Mouse (Mus musculus): ENCODE measurements around the gene Dzip1l. TPM values are rescaled to one million over a fixed set of nuclear protein-coding genes. Genes with fewer than 3 reads are reported as not detected.

Gene Dzip1l
- total RNA-seq, 2 experiments from 2014 or later = 21.5 to 25.0 TPM

DNA sequence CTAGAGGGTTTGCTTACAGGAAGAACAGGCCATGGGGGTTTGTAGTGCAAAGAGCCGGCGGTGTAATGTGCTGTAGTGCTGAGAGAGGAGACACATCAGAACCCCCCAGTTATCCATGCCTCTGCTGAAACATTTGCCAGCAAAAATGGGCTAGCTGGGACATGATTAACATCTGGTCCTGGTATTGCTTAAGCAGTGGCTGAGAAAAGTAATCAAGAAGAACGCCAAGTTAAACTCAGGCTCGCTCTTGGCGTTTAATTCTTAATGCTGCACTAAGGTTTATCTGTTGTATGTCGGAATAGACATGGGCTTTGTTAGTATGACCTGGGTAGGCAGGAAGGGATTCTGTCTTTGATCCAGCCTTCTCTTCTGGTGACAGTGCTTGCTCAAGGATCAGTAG is 16.8 kb downstream of the Dzip1l start:
- DNase-seq = no peak
- intact Hi-C loops (cut with DNase I) = no loop called here

GRCm38 (mm10) chr9:99660756-99661155 is 31.5 kb downstream of the Dzip1l start:
- no peak for DNase-seq
- intact Hi-C loops (cut with DNase I) = loop anchor here (5.0 kb wide), 1 partner anchor 73 kb away; no protein-coding TSS in a partner anchor

DNA sequence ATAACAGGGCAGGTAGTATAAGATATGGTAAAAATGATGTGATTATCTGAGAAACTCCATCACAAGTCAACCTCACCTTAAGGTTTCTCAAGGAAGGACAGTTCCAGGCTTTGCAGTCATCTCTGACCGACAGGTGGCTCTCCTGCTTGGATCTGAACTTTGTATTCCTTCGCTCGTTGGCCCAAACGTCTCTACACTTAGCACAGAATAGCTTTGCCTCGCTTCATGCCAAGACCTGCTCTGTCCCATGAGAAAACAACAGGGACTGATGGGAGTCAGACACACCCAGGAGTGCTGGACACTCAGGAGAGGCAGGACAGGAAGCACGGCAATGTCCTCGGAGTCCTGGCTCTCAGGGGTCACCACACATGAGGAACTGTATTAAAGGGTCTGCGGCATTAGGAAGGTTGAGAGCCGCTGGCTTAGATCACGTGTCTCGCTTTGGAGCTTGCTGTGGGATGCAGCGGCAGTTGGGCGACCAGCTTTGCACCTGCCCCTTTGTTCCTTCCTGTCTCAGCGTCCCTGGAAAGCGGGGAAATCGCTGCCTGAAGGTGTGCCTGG is 32.4 kb downstream of the Dzip1l start:
- intact Hi-C loops (cut with DNase I) = loop anchor here (5.0 kb wide), 1 partner anchor 74 kb away; no protein-coding TSS in a partner anchor

DNA sequence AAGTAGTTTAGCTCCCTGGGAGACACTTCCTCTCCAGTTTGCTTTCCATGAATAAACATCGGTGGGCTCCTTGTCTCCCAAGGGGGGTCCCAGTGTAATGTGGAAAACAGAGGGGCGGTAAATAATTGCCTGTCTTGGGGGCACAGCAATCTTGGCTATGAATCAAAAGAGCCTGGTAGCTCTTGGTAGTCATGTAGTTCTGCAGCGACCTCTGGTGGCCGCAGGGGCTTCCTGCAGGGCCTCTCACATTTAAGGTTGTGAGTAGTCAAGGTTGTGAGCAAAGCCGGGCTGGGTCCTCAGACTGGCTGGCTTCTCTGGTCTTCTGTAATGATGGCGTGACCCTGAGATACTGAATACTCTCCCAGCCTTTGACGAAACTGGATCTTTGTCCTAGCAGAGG is 33.1 kb downstream of the Dzip1l start:
- peak; percentile 75 for DNase-seq
- intact Hi-C loops (cut with DNase I) = loop anchor here (5.0 kb wide), 1 partner anchor 75 kb away; no protein-coding TSS in a partner anchor

More for the DNA sequence above, 32.4 kb downstream of the Dzip1l start:
- no peak for DNase-seq

DNA sequence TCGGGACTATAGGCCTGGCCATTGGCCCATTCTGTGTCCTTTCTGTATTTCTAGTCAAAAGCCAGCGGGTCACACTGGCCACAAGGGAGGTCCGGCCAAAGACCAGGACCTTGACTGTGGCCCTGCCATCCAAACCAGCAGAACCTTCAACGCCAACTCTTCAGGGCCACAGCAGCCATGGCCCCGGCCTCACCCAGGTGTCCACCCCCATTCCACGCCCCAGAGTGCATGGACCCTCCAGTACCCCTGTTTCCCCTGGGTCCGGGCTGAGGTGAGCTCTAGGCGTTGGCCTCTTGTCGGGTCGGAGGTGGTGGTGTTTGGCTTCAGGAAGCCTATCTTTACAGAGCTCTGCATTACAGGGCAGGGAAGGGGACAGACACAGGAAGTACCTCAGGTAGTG is 33.6 kb downstream of the Dzip1l start:
- intact Hi-C loops (cut with DNase I) = loop anchor here (5.0 kb wide), 1 partner anchor 76 kb away; no protein-coding TSS in a partner anchor
- DNase-seq = no peak

GRCm38 (mm10) chr9:99667596-99667995 is 38.3 kb downstream of the Dzip1l start:
- DNase-seq = no peak
- intact Hi-C loops (cut with DNase I) = no loop called here

- intact Hi-C loops (cut with DNase I) = no loop called here
- peak; percentile 38 for DNase-seq
These were observed 42.3 kb downstream of the Dzip1l start for GRCm38 (mm10) chr9:99671603-99672002.

GRCm38 (mm10) chr9:99675714-99676113 is 46.4 kb downstream of the Dzip1l start:
- intact Hi-C loops (cut with DNase I) = no loop called here
- DNase-seq = no peak

- DNase-seq = peak; percentile 23
- intact Hi-C loops (cut with DNase I) = no loop called here
These were observed 52.8 kb downstream of the Dzip1l start for GRCm38 (mm10) chr9:99681980-99682570.

DNA sequence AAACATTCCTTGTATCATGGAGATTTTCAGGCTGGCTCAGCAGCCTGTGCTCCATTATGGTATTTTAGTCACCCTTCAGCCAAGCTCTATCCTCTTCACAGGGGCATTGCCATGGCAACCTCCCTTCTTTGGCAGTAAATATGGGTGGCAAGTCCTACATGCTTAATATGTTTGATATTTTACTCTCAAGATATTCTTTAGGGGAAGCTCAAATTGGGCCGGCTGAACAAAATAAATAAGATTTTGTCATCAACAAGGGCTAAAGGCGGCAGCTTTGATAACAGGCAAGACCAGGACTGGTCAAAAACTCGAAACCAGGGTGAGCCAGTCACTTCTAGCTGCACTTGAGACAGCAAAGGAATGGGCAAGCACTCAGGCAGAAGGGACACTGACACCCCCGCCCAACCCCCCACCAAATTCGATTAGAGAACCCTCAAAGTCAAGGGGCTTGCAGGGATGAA is 55.8 kb downstream of the Dzip1l start:
- peak; percentile 60 for DNase-seq
- intact Hi-C loops (cut with DNase I) = no loop called here

GRCm38 (mm10) chr9:99685536-99686231 is 56.4 kb downstream of the Dzip1l start:
- peak; percentile 15 for DNase-seq
- intact Hi-C loops (cut with DNase I) = no loop called here

GRCm38 (mm10) chr9:99689796-99690195 is 60.5 kb downstream of the Dzip1l start:
- no peak for DNase-seq
- intact Hi-C loops (cut with DNase I) = no loop called here

GRCm38 (mm10) chr9:99690386-99690785 is 61.1 kb downstream of the Dzip1l start:
- DNase-seq = no peak
- intact Hi-C loops (cut with DNase I) = no loop called here

DNA sequence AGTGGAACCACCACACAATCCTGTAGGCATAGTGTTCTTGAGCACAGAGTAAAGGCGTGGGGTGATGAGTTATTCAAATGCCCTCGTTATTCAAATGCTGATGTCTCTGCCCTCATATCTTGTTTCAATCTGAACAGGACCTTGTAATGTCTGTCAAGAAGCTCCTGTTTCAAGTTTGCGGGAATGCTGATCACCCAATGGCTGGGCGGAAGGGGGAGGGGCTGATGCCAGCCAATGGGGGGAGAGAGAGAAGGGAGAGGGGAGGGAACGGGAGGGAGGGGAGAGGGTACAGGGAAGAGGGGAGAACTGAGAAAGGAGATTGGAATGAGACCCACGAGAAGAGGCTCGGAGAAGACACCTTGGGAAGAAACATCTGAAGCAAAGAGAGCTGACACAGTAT is 65.7 kb downstream of the Dzip1l start:
- intact Hi-C loops (cut with DNase I) = no loop called here
- DNase-seq = no peak

GRCm38 (mm10) chr9:99699752-99700389 is 70.6 kb downstream of the Dzip1l start:
- DNase-seq = no peak

DNA sequence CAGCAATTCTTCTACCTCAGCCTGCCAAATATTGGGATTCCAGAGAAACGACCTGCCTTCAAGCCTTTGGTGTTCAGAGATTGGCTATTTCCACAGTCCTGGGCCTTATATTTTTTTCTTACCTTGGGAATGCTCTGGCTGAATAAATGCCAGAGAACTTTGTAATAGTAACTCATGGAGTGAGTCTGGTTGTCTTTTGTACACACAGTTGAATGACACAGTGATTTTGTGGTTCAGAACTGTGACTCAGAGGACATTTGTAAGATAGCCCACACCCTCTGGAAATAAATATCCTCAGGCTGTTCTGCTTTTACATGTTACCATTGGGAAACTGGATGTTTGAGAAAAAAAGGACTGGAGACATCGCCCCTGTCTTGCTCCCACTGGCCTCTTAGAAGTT is 71.9 kb downstream of the Dzip1l start:
- DNase-seq = no peak
- intact Hi-C loops (cut with DNase I) = no loop called here

More at GRCm38 (mm10) chr9:99699752-99700389, 70.6 kb downstream of the Dzip1l start:
- intact Hi-C loops (cut with DNase I) = no loop called here

DNA sequence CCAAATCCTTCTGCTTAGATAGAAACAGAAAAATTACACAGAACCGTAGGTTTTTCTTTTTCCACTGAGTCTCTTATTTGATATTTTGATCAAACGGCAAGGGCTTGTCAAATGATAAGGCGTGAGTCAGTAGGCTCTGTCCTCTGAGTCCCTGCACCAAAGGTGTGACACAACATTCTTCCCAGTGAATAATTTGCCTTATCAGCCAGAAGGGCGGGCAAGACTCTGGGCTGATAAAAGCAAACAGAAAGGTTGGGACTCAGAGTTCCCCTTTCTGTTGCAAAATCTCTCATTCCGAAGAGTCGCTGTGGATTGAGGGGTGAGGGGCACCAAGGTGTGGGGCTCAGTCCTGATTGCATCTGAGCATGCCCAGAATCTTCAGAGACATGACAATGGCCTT is 72.9 kb downstream of the Dzip1l start:
- intact Hi-C loops (cut with DNase I) = no loop called here
- no peak for DNase-seq

GRCm38 (mm10) chr9:99703711-99704110 is 74.4 kb downstream of the Dzip1l start:
- no peak for DNase-seq
- intact Hi-C loops (cut with DNase I) = no loop called here

DNA sequence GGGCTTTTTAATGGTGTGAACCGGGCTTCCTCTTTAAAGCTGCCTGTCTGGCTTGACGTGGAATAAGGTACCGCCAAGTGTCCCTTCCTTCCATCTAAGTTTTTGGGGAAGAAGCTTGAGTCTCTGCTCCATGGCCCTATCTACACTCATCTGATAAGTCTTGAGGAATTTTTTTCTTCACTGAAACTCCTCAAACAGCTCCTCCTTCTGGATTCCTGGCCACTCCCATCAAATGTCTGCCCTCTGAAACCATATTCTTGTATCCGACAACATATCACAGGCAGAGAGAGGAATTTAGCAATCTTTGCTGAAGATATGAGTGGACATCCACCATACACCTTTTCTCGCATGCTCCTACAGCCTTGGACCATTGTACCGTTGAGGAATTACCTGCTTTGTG is 77.0 kb downstream of the Dzip1l start:
- no peak for DNase-seq
- intact Hi-C loops (cut with DNase I) = no loop called here

GRCm38 (mm10) chr9:99707425-99708126 is 78.3 kb downstream of the Dzip1l start:
- intact Hi-C loops (cut with DNase I) = no loop called here
- no peak for DNase-seq
